Mouse (Mus musculus) bone marrow macrophage, adult 2 months (primary cell): ENCODE measurements around the gene Uqcr11.

ENCODE experiments used
- CTCF ChIP-seq: IDR thresholded peaks from 2 replicates; pipeline ENCODE4 v1.5.1; 2012; ENCODE audit warnings: low read depth, mild to moderate bottlenecking, low read length, moderate library complexity
- POLR2A ChIP-seq: IDR thresholded peaks from 2 replicates; pipeline ENCODE4 v1.6.1; 2012; ENCODE audit warnings: mild to moderate bottlenecking, low read depth, low read length, borderline replicate concordance

GRCm38 (mm10) chr10:80435764-80436163, 29.1 kb upstream of the Uqcr11 start:
- no peak for TF ChIP-seq CTCF
- TF ChIP-seq POLR2A = no peak
